Mouse (Mus musculus) brain, embryonic 18.5 days (tissue): ENCODE measurements around the gene Ric8b.
A peak's percentile ranks its signal among the peaks of the same experiment; 100 is the strongest.

ENCODE experiments used
- DNase-seq: peaks from one replicate; pipeline ENCODE4 v3.0.0-alpha.2; 2012; ENCODE audit warnings: low read depth, low spot score

Ric8b gene

DNA sequence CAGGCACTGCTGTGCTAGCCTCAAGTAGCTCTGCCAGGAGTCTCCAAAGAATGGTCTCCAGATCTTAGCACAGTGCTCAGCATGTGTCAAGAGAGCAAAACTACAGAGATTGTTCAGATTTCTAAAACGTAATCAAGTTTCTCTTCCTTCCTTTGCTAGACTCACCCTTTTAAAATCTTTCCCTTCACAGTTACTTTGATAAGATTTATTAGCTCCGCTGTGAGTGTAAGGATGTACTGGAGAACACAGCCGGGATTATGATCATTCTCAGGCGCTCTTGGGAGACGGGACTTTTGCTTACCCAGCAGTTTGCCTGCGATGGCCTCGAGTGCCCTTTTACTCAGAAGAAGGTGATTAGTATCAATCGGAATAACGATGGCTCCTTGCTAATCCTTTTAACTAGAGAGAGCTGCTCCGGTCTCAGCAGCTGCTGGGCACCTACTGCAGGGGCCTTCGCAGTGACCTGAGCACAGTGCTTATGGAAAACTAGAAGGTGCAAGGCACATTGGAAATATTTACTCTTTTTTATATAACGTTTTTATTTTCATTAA, 43.0 kb downstream of the Ric8b start:
- no peak for DNase-seq

DNA sequence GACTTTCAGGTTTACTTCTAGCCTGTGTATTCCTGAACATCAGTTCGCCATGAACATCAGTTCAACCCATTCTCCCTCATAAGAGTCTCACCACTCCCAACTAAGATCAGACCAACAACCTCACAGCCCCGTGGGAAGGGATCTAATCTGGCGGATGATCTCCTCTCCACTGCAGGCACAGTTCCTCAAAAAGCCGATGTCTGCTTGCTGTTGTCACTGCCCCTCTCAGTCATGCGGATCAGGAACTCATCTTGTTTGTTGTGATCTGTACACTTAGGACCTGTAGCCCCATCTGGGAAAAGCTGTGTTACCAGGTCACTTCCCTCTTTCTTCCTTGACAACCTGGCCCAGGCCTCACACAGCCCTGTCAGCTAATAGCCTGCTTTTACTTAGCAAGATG, 45.7 kb downstream of the Ric8b start:
- no peak for DNase-seq

DNA sequence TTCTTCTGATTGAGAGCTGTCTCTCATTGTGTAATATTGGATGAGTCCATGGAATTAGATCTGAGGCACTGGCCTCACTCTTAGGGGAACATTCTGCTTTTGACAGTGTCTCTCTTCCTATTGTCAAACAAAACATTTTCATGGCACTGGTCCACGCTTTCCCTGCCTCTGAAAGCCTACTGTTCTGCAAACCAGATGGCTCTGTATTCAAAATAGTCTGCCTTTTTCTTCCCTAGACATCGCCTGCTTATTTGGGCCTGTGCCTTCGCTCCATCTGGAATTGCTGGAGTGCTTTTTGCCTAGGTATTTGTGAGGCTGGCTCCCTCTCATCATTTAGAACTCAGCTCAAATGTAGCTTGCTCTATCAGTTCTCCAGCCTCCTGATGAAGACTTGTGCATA, 46.3 kb downstream of the Ric8b start:
- peak; percentile 76 for DNase-seq

DNA sequence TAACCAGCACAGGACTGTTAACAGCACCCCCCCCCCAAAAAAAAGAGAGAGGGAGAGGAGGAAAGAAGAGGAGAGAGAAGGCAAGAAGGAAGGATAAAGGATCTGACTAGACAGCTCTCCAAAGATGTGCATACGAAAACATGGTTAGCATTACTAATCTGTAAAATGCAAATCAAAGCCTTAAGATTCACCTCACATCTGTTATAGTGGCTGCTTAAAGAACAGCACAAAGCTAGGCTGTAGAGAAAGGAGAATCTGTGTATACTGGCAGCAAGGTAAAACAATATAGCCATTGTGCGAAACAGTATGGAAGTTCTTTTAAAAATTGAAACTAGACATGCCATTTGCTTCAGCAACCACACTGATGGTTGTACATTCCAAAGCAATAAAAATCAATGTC, 49.1 kb downstream of the Ric8b start:
- DNase-seq, result no peak

DNA sequence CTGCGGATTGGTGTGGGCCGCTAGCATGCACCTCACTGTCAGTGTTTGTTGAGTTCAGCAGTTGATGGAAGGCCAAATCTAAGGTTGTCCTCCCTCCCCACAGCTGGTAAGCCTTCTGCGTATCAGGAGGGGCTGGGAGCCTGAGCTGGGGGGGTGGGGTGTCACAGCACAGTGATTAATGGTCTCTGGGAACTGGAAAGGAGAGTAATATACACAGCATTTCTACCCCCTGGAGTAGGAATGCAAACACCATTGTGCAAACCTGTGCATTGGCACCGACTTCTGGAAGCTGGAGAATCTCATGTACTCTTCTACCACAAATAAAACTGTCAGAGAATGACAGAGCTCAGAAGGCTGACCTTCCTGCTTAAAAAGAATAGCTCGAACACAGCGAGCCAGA, 50.2 kb downstream of the Ric8b start:
- DNase-seq, result no peak

DNA sequence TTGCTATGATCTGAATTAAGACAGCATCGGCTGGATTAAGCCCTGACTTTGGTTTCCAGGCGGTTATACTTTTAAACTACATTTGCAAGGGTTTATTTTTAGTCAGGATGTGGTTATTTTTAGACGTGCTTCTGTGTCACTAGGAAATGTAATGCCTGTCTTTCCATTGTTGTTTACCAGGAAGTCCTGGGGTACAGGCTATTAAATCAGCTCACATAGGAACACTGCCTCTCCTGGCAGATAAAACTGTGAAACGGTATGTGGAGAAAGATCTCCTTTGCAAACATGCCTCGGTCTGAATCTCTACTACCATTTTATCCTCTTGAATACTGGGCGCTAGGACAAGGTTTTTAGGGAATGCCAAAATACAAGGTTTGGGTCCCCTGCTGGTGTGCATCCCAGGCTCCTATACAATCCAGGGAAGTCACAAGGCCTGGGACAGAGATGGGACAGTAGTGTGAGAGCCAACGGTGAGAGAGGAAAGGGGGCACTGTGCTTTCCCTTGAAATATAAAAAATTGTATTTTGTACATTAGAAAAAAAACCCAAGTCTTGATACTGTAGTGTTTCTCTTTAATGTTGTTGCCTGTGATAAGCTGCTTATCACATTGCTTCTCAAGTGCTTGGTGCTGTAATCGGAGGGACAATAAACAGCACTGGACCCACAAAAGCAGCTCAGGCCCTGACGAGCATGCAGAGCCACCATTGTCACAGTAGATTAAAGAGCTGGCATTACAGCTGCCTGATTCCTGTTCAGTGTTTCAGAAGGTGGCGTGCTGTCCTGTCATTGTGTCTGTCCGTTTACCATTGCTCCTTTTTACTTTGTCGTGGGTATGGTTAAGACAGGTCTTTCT, 51.7 kb downstream of the Ric8b start:
- DNase-seq, result no peak

DNA sequence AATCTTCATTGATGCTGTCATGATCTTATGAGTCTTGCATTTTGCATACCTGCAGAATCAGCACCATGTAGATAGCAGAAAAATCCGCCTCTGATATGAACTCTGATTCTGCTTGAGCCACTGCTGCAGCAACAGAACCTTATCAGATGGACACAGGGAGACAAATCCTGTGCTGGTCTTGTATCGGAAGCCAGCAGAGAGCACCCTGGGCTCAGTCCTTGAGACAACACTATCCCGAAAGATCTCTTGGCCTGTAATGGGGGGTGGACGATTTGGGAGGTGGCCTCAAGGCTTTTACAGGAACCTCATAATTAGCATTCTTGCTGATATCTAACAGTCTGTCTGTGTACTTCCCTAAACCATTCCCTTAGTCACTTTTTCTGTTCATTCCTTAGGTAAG, 57.8 kb downstream of the Ric8b start:
- DNase-seq, result no peak

DNA sequence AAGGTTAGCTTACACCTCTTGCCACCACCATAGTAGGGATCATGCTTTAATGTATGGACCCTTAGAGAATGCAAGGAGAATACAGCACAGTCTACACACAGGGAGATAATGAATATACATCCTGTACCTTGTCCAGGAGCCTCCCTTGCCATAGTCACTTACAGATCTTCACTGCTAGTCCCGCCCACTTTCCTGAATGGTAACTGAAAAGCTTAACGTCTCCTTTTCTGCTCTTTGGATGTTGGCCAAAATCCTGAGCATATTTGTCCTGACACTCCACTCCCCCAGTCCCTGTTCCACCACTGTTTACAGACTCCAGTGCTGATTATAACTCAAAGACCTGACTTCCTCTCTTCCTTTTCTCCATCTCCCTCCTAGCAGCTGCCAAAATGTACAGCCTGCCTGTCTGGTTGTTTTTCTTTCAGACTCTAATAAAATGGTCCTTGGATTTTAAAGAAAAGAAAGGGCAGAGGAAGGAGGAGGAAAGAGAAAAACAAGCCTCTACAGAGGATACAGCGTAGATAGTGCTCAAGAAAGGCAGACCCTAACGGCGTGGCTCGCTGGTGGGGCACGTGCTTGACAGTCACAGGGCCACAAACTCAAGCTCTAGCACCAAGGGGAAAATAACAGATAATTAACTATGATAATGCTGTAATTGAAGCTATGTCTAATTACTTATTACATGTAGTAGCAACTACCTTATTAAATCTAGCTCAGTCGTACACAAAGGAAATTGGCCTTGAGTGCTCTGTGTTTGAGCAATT, 59.4 kb downstream of the Ric8b start:
- DNase-seq, result no peak

DNA sequence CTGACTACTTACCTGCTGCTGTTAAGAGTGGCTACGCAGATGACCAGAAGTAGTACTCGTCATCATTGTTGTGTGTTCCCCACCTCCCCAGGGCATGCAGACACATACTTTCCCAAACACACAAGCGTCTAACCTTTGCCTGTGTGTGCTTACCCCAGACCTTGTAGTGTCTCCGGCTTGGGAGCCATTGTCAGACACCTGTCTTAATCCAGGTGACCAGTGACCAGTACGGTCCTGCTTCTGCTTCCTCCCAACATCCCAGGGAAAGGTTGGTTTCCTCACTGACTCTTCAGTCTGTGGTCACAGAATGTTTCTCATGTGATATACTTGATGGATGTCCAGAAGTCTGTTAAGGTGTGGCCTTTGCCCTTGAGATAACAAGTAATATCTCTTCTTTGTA, 62.9 kb downstream of the Ric8b start:
- no peak for DNase-seq

DNA sequence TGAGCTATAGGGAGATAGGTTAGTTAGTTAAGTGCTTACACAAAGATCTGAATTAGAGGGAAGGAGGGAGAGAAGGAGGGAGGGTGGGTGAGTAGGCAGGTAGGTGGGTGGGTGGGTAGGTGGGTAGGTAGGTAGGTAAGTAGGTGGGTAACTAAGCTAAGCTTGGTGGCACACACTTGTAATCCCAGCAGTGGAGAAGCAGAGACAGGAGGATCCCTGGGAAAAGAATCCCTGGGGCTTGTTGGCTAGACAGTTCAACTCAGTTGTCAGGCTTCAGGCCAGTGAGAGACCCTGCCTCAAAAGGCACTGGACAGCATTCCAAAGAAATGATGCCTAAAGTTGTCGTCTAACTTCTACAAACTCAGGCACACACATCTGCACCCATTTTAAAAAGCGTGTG, 64.0 kb downstream of the Ric8b start:
- no peak for DNase-seq

DNA sequence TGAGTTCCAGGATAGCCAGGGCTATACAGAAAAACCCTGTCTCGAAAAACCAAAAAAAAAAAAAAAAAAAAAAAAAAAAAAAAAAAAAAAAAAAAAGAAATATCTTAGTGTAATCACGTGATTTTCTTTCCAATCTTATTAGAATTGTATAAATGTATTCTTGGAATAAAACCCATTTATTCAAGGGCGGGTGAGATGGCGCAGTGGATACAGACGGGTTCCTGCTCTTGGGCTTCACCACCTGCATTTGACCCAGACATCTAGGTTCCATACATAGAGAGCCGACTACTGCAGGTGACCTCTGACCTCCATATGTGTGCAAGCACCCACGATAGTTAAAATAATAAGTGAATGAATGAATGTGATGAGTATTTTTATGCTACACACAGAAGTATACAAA, 65.3 kb downstream of the Ric8b start:
- DNase-seq, result no peak

DNA sequence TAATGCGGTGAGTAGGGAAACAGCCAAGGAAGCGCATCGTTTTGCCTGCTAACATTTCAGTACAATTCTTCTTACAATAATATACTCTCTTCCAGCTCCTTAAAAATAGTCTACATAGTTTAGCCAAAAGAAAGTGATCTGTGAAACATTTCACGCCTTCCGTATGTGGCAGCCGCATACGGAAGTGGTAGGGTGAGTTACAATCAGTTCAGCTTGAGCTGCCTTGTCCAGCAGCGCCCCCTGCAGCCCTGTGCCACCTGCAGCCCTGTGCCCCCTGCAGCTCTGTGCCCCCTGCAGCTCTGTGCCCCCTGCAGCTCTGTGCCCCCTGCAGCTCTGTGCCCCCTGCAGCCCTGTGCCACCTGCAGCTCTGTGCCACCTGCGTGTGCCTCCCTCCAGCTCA, 68.5 kb downstream of the Ric8b start:
- DNase-seq, result no peak

DNA sequence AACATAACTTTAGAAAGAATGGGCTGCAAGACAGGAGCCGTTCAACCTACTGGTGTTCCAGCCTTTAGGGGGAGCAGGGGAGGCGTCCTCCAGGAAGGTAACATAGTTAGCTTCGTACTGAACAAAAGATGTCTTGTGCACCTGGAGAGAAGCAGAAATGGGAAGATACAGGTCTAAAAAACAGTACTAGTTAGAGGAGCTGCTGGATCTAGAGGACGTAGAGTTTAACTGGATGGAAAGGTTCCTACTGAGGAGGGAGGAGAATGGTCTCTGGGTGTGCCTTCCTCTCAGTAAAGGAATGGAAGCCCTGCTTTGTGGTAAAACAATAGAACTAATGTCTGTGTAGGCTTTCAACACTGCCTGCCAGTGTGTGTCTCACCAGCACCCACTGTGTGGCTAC, 70.2 kb downstream of the Ric8b start:
- DNase-seq, result no peak

DNA sequence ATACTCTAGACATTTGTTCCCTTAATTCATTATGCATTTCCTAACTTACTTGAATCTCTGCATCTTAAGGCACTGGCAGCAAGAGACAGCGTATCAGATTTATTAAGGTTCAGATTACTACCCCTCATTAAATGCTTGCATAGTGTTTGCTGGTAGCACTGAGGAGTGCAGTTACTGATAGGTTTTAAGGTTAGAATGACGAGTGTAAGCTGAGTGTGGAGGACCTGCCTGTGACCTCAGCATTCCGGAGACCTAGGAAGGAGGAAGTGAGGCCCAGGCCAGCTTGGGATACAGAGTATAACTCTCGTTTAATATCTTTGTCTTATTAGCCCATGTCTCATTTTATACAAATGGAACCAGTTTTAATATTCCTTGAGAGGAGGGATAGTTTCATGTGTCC, 71.2 kb downstream of the Ric8b start:
- no peak for DNase-seq

DNA sequence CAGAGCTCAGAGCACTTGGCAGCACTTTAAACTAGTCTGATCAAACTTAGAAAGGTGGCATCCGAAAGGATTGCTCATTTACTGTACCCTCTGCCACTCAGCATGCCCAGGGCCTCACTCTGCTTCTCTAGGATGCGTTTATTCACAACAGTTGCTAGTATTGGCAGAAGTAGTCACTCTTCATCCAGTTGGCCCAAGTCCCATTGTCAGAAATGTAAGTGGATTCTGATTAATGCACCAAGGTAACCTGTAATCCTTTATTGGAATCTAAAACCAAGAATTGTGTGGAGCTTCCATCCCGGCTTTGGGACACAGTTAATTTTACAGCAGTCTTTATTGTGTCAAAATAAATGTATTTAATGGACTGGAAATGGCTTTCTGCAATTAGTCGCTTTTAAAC, 76.9 kb downstream of the Ric8b start:
- no peak for DNase-seq

DNA sequence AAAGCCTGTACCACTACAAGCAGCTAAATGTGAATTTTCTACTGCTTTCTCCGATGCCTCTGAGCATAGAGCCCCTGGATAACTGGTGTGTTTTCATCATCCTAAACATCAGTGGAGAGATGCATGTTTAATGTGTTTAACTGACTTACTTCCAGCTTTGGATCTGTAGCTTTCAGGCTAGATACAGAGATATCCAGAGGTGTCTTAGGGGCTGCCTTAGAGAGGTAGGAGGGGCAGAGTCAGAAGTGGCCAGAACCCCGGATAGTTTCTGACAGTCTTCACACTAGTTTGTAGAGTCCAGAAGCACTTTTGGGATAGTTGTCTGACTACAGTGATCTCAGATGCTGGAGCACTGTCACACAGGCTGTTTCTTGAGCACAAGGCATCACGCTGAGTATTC, 77.6 kb downstream of the Ric8b start:
- DNase-seq, result no peak

DNA sequence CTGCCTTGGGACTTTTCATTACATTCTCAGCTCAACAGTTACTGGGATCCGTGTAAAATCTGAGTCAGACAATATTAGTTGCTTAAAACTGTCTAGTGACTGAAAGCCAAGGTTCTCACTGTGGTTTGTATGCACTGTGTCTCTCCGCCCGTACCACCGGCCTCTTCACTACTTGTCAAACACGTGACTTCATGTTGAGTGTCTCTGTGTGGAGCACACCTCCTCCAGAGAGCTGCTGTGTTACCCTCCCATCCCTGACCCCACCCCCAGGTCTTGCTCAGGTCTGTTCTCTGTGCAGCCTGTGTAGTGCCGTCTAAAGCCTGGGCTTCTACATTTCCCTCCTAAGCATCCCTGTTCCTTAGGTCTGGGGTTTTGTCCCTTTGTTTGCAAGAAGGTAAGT, 79.0 kb downstream of the Ric8b start:
- DNase-seq, result no peak

DNA sequence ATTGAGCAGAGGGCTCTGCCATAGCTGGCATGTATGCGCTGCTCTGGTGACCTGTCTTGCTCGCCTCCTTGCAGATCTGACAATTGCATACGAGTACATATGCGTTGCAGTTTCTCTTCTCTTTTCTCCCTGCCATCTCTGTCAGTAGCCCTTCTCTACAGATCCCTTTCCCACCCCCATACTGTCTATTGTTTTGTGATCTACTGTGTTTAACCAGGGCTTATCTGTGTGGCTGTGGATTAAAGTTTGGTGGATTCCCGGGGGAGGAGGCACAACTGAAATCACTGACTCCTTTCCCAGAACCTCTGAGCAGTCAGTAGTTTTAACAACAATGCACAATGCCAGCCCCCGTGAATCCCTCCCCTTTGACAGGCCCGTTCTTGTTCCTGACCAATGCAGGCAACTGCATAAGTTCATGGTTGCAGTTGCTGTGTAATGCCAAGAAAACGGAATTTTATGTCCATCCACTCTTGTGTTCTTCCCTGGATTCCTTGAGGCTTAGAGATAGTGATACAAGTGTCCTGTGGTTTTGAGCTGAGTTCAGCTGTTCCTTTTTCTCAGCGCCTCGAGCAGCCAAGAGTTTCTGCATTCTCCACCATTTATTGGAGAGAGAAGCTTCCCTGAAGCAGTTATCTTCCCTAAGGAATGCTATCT, 80.3 kb downstream of the Ric8b start:
- DNase-seq, result no peak

DNA sequence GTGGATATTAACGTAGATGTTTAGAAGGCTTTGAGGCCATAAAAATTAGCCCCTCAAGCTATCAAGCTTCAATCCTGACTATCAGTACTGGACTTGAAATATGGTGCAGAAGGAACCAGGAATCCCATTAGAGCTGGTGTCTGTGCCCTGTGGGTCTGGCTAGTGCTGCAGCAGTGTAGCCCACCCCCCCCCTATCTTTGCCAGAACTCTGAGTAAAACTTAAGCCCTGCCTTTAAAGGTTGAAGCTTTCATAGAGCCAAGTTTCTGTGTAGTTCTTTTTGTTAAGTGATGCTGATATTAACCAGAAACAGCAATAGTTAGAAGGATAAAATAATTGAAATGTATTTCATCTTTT, 80.8 kb downstream of the Ric8b start:
- no peak for DNase-seq

DNA sequence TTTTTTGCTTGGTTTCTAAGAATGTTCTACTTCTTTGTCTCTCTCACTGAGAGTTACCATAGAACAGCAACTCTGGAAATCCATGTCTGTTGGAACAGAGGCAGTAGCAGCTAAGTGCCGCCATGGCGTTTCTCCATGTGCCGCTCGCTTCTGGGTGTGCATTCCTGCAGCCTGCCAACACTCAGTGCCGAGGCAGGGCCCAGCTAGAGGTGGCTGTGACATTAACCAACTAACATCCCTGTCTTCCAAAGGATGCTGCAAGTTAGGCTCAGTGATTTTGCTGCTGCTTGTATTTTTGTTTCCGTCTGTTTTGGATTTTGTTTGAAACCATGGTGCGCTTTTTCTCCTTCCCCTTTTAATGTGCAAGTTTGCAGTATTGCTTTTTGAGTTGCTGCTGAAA, 84.5 kb downstream of the Ric8b start:
- no peak for DNase-seq

DNA sequence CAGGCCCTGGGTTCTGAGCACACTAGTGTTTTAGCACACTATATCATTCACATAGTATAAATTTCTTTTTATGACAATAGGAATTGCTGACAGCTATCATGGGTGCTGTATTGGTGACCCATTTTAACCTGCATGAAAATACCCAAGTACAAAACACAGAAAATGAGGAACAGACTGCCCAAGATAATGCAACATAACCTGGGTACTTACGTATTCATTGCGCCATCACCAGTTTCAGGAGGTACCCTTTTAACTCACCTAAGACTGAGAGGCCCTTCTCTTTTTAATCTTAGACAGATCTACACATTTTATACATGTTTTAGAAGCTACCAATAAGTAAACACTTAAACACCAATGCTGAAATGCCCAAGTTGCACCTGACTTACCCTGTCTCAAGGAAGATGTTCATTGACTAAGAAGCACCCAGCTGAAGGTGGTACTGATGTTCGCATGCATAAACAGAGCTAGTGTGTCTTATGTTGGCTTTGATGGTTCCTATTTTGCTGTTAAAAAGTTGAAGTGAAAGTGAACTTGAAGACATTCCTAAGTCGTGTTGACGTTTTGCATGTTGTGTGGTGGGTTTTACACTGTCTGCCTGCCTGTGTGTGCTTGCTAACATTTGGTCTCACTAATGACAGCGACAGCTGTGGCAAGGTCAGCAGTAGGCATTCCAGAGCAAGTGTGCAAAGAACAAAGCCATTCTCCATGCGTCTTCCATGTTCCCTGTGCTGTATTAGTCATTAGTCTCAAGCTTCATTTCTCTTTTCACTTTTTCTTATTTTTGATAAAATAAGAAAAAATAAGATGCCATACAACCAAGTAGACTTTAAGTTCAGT, 86.0 kb downstream of the Ric8b start:
- DNase-seq, result no peak
